Mouse (Mus musculus) lung, postnatal 0 days (tissue): ENCODE results near the gene Yipf6.

Source experiments
- CTCF ChIP-seq: IDR thresholded peaks from 2 replicates; pipeline ENCODE4 v1.5.1; 2016; ENCODE audit warnings: antibody characterized with exemption, mild to moderate bottlenecking
- EP300 ChIP-seq: IDR thresholded peaks from 2 replicates; pipeline ENCODE4 v1.6.1; 2016; ENCODE audit warnings: antibody characterized with exemption, mild to moderate bottlenecking, control low read depth

DNA sequence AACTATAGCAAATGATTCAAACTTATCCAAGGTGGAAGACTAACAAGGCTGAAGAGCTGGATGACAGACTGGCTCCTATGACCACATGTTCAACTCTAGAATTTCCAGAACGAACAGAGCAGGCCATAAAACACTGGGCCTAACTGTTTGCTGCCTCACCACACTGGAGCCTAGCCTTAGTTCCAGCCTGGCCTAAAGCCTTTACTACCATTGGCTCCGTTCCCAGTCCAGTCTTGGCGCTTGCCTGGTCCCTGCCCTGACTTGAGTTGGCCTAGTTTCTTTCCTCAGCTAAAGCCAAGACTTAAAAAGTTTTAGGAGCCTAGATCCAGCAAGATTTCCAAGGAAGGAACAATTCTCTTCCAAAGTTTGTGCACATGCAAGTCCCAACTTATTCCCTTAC lies 37.8 kb upstream of the Yipf6 start:
- TF ChIP-seq CTCF = no peak
- TF ChIP-seq EP300 = no peak
